Mouse (Mus musculus) myocyte (in vitro differentiated cells): Measurements from ENCODE around the gene Nav3.

Experiments used
- CEBPB ChIP-seq: IDR thresholded peaks from 2 replicates; pipeline ENCODE4 v1.6.1; 2011; ENCODE audit warnings: mild to moderate bottlenecking, moderate library complexity; ENCODE audit not compliant: poor library complexity, insufficient read depth, severe bottlenecking
- MAX ChIP-seq: IDR thresholded peaks from one replicate; pipeline ENCODE4 v1.6.1; 2011; ENCODE audit warnings: low read depth, mild to moderate bottlenecking, control low read depth
- MYOD1 ChIP-seq, 3 experiments: IDR thresholded peaks; one replicate each; pipeline ENCODE4 v1.6.1; 2011; ENCODE audit warnings: control low read depth in 2 of 3, low read depth in 2 of 3, mild to moderate bottlenecking in 2 of 3, moderate library complexity in 1 of 3; ENCODE audit not compliant: insufficient read length in 2 of 3, control insufficient read depth in 1 of 3
- POLR2A ChIP-seq: IDR thresholded peaks from one replicate; pipeline ENCODE4 v1.6.1; 2011; ENCODE audit warnings: low read depth, mild to moderate bottlenecking, control low read depth, moderate library complexity; ENCODE audit not compliant: insufficient read length
- POLR2AphosphoS2 ChIP-seq: IDR thresholded peaks from one replicate; pipeline ENCODE4 v1.6.1; 2011; ENCODE audit warnings: low read depth, control low read depth; ENCODE audit not compliant: insufficient read length
- REST ChIP-seq: IDR thresholded peaks from one replicate; pipeline ENCODE4 v1.6.1; 2011; ENCODE audit warnings: mild to moderate bottlenecking, control low read depth, moderate library complexity; ENCODE audit not compliant: insufficient read depth, insufficient read length
- SRF ChIP-seq: IDR thresholded peaks from one replicate; pipeline ENCODE4 v1.6.1; 2011; ENCODE audit warnings: low read depth; ENCODE audit not compliant: control insufficient read depth, insufficient read length
- TCF12 ChIP-seq: IDR thresholded peaks from one replicate; pipeline ENCODE4 v1.6.1; 2011; ENCODE audit warnings: mild to moderate bottlenecking, control low read depth; ENCODE audit not compliant: poor library complexity, insufficient read depth, severe bottlenecking
- TCF3 ChIP-seq: IDR thresholded peaks from one replicate; pipeline ENCODE4 v1.6.1; 2011; ENCODE audit warnings: low read depth, control low read depth; ENCODE audit not compliant: insufficient read length
- USF1 ChIP-seq: IDR thresholded peaks from one replicate; pipeline ENCODE4 v1.6.1; 2011; ENCODE audit warnings: low read depth, mild to moderate bottlenecking, control low read depth, moderate library complexity

DNA sequence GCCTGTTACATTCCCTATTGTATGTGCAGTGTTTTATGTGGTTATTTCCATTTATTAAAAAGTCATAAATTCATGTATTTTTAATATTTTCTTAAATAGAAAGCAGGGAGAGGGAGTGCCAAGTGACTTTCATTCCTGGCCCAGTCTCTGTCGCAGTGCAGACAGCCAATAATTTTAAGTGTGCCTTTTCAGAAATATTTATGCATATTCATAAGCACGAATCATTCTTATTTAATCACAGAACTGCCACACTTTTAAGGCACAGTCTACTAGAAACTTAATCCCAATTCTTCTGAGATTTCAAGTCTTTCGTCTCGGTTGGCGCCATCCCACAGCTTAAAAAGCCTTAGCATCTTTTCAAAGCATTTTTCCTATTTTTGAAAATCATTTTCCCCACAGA lies 29.3 kb upstream of the Nav3 start:
- TF ChIP-seq POLR2A: no peak
- no peak for TF ChIP-seq MYOD1 (IDR thresholded peaks at IDR 0.05; ENCODE audit: control insufficient read depth in 1 of 3, insufficient read length in 2 of 3, low read depth in 2 of 3)
- TF ChIP-seq TCF3: no peak
- no peak for TF ChIP-seq SRF
- TF ChIP-seq POLR2AphosphoS2: no peak
- no peak for TF ChIP-seq MAX
- TF ChIP-seq USF1: no peak
- TF ChIP-seq CEBPB: no peak
- TF ChIP-seq TCF12: no peak
- no peak for TF ChIP-seq REST
